Mouse (Mus musculus) cerebellum, adult (tissue): ENCODE measurements around the gene Arhgap5.
"Not testable (repeated sequence)": the region's sequence is repeated elsewhere in the genome, so short reads cannot be mapped to it uniquely, and the experiment has no call there.

Experiments
- ATAC-seq: cut with Nextera tagmentation; 2 replicates; pipeline ENCODE4 v1.9.2; 2017; ENCODE audit warnings: mild to moderate bottlenecking, moderate library complexity, mixed read lengths; ENCODE audit not compliant: insufficient number of reproducible peaks, low FRiP score, low TSS enrichment

Arhgap5 gene

GRCm38 (mm10) chr12:52525486-52525885, 21.7 kb downstream of the Arhgap5 start:
- no peak for ATAC-seq

GRCm38 (mm10) chr12:52529740-52530139, 26.0 kb downstream of the Arhgap5 start:
- ATAC-seq: no peak

GRCm38 (mm10) chr12:52541294-52541693, 37.5 kb downstream of the Arhgap5 start:
- ATAC-seq: no peak

GRCm38 (mm10) chr12:52544532-52544931, 40.8 kb downstream of the Arhgap5 start:
- ATAC-seq: no peak

- no peak for ATAC-seq
These were observed 48.3 kb downstream of the Arhgap5 start for GRCm38 (mm10) chr12:52552085-52552484.

- no peak for ATAC-seq
These were observed 51.6 kb downstream of the Arhgap5 start for GRCm38 (mm10) chr12:52555188-52555876.

GRCm38 (mm10) chr12:52565654-52566053, 61.9 kb downstream of the Arhgap5 start:
- no peak for ATAC-seq

- ATAC-seq: no peak
These were observed 69.6 kb downstream of the Arhgap5 start for GRCm38 (mm10) chr12:52573371-52573770.

GRCm38 (mm10) chr12:52586466-52586865, 82.7 kb downstream of the Arhgap5 start:
- ATAC-seq: not testable (repeated sequence)

- ATAC-seq: no peak
These were observed 83.8 kb downstream of the Arhgap5 start for GRCm38 (mm10) chr12:52587473-52588010.

- no peak for ATAC-seq
These were observed 91.8 kb downstream of the Arhgap5 start for GRCm38 (mm10) chr12:52595389-52596185.

- ATAC-seq: no peak
These were observed 98.7 kb downstream of the Arhgap5 start for GRCm38 (mm10) chr12:52602471-52602870.

GRCm38 (mm10) chr12:52602883-52603694, 99.3 kb downstream of the Arhgap5 start:
- peak; percentile 85 for ATAC-seq

- peak; percentile 28; the same call in 1 of the 2 replicates for ATAC-seq
These were observed 100.0 kb downstream of the Arhgap5 start for GRCm38 (mm10) chr12:52603695-52604255.

GRCm38 (mm10) chr12:52604256-52604991, 100.7 kb downstream of the Arhgap5 start:
- peak; percentile 86 for ATAC-seq

GRCm38 (mm10) chr12:52604992-52605652, 101.3 kb downstream of the Arhgap5 start:
- ATAC-seq: no peak

- ATAC-seq: no peak
These were observed 103.6 kb downstream of the Arhgap5 start for GRCm38 (mm10) chr12:52607411-52607810.

- no peak for ATAC-seq
These were observed 111.9 kb downstream of the Arhgap5 start for GRCm38 (mm10) chr12:52615703-52616102.

GRCm38 (mm10) chr12:52618418-52619040, 114.8 kb downstream of the Arhgap5 start:
- ATAC-seq: no peak
